Mouse (Mus musculus) common myeloid progenitor, adult 5-6 weeks (primary cell): ENCODE measurements around the gene Acer3. TPM values are rescaled to one million over a fixed set of nuclear protein-coding genes. Genes with fewer than 3 reads are reported as not detected.

ENCODE experiments used
- ATAC-seq: replicated peaks from 2 replicates; pipeline ENCODE4 v1.8.0; 2016; ENCODE audit warnings: low read depth, mild to moderate bottlenecking, moderate TSS enrichment, inconsistent platforms; ENCODE audit not compliant: poor library complexity, severe bottlenecking
- total RNA-seq: library from RNA; stranded (forward); fragments of 200-1000, 187-1606 nt; gene quantifications from 2 replicates; pipeline ENCODE4 v1.2.3, GENCODE M21; 2017

Gene Acer3
- total RNA-seq, 1 experiment from 2014 or later, result 25.4 TPM

- ATAC-seq, result peak; percentile 75
These were observed 13.0 kb upstream of the Acer3 start for GRCm38 (mm10) chr7:98333987-98334386.

GRCm38 (mm10) chr7:98333507-98333906 is 12.5 kb upstream of the Acer3 start:
- no peak for ATAC-seq

GRCm38 (mm10) chr7:98332678-98333397 is 11.8 kb upstream of the Acer3 start:
- no peak for ATAC-seq

DNA sequence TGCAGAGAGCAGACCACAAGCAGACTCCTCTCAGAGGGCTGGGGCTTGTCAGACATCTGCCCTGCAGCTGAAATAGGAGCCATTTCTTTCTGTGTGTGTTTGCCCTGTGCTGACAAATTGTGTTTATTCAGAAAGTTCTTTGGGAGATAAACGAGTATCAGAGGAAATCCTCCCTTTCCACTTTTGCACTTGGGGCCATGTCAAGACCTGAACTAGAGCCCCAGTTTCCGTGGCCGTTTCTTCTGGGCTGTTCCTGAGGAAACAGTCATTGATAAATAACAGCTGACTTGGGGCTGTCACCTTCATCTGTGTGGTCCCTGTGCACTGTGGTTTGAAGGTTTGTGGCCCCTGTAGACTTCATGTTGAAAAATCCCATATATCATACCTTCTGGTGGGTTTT is 10.9 kb upstream of the Acer3 start:
- ATAC-seq, result no peak

DNA sequence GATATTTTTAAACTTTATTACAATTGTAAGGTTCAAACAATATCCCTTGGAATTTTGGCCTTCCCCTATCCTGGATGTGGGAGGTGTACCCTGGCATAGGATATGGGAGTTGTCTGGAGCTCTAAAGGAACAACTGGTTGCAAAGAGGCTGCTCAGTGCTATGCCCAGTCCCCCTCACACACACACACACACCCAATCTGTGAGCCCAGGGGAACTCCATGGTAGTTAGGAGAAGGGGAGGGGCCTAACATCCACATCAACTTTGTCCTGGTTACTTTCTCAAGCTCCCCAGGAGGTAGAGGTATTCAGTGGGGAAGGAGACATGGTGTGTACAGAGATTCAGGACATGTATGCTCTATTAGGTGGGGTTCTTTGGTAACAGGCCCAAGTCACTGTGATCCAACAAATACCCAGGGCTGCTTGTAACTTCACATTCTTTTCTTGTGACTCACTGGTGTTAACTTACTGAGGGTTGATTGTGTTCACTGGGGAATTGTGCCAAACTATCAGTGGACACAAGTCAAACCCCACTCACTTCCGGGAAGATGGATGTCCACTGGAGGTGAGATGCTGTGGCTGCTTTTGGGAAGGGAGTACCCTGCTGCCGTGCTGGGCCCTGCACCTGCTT is 9.5 kb upstream of the Acer3 start:
- no peak for ATAC-seq

GRCm38 (mm10) chr7:98329651-98330374 is 8.8 kb upstream of the Acer3 start:
- peak; percentile 82 for ATAC-seq

- no peak for ATAC-seq
These were observed 7.3 kb upstream of the Acer3 start for GRCm38 (mm10) chr7:98328311-98328710.

DNA sequence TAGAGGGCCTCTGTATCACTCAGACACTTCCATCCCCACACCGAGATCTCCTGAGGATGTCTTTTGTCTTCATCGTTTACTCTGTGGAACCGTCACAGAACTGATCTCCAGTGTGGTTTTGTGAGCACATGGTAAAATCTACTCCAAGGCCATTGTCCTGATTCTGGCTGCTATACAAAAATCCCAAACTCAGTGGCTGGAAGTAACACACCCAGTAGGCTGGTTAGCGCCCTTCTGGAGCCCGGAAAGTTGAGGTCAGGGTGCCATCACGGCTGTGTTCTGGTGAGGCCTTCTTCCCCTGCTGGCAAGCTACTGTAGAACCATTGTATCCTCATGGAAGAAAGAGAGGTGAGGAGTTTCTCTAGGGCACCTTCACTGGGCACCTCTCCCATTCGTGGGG is 5.0 kb upstream of the Acer3 start:
- no peak for ATAC-seq

DNA sequence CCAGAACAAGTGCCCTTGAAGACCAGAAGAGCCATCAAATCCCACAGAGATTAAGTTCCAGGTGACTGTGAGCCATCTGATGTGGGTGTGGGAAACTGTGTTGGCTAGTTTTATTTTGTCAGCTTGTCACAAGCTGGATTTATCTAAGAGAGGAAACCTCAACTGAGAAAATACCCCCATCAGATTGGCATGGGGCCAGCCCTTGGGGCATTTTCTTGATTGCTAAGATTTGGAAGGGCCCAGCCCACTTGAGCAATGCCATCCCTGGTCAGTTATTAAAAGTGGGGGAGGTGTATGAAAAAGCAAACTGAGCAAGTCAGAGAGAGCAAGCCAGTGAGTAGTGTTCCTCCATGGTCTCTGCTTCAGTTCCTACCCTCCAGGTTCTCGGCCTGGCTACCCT is 3.2 kb upstream of the Acer3 start:
- ATAC-seq, result no peak

GRCm38 (mm10) chr7:98323288-98324019 is 2.4 kb upstream of the Acer3 start:
- ATAC-seq, result peak; percentile 53; the same call in 1 of the 2 replicates

DNA sequence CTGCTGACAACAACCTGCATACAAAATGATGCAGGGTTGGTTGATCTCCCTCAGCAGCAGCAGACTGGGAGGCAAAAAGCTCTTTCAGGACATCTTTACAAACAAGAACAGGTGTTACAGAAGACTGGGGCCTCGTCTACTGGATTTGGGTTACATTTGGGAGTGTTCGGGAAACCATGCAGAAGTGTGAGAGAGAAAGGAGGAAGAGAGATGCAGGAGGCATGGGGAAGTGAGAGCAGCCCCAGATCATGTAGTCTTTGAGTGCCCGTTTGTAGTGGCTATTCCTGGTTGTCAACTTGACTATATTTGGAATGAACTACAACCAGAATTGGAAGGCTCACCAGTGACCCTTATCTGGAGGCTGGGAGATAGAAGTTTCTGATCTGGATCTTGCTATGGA is 1.4 kb upstream of the Acer3 start:
- peak; percentile 59 for ATAC-seq

- no peak for ATAC-seq
These were observed 927 bp downstream of the Acer3 start for GRCm38 (mm10) chr7:98320006-98320556.

DNA sequence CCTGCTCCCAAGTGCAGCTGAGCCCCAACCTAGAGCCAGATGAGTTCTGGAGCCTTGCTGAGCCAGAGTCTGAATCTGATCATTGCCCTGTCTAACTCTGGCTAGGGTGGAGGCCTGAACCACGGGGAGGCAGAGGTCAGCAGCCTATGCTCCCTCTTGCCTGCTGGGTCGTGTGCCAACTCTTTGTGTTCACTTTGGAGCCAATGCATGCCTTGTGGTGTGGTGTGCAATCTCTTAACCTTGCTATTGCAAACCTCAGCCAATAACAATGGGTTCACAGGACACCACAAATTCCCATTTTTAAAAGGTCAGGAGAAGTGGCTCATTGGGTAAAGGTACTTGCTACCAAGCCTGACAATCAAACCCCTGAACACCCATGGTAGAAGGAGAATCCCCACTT is 4.4 kb downstream of the Acer3 start:
- ATAC-seq, result no peak

- no peak for ATAC-seq
These were observed 5.9 kb downstream of the Acer3 start for GRCm38 (mm10) chr7:98315087-98315486.

- no peak for ATAC-seq
These were observed 8.7 kb downstream of the Acer3 start for GRCm38 (mm10) chr7:98312185-98312920.

GRCm38 (mm10) chr7:98310266-98310665 is 10.7 kb downstream of the Acer3 start:
- ATAC-seq, result no peak

GRCm38 (mm10) chr7:98309219-98310030 is 11.6 kb downstream of the Acer3 start:
- ATAC-seq, result peak; percentile 98

- no peak for ATAC-seq
These were observed 12.3 kb downstream of the Acer3 start for GRCm38 (mm10) chr7:98308607-98309218.
